Mouse (Mus musculus) hindbrain, embryonic 14.5 days (tissue): Measurements from ENCODE around the gene Fbn1. TPM values are rescaled to one million over a fixed set of nuclear protein-coding genes. Genes with fewer than 3 reads are reported as not detected.

Experiments used
- ATAC-seq: fragments of 200-750 bp; cut with Nextera tagmentation; 2 replicates; pipeline ENCODE4 v1.8.0; 2017; ENCODE audit warnings: moderate number of reproducible peaks, mild to moderate bottlenecking, moderate TSS enrichment, moderate library complexity; ENCODE audit not compliant: low FRiP score
- DNase-seq: peaks from one replicate; pipeline ENCODE4 v3.0.0-alpha.2; 2015; ENCODE audit warnings: low spot score
- H3K27ac ChIP-seq: fragments of 300-500 bp; sonication (generic); 2 replicates; pipeline ENCODE4 v1.5.1; 2014; ENCODE audit warnings: mild to moderate bottlenecking, moderate library complexity
- H3K27me3 ChIP-seq: fragments of 300-500 bp; sonication (generic); 2 replicates; pipeline ENCODE4 v1.6.1; 2014; ENCODE audit warnings: mild to moderate bottlenecking, low read length, mixed read lengths; ENCODE audit not compliant: control insufficient read depth, insufficient read depth
- H3K36me3 ChIP-seq: fragments of 300-500 bp; sonication (generic); replicated peaks from 2 replicates; pipeline ENCODE4 v1.6.1; 2014; ENCODE audit not compliant: control insufficient read depth, insufficient read depth
- H3K4me1 ChIP-seq: fragments of 300-500 bp; sonication (generic); replicated peaks from 2 replicates; pipeline ENCODE4 v1.6.1; 2014; ENCODE audit warnings: antibody characterized with exemption, low read length, mixed read lengths; ENCODE audit not compliant: control insufficient read depth, insufficient read depth
- H3K4me2 ChIP-seq: fragments of 300-500 bp; sonication (generic); replicated peaks from 2 replicates; pipeline ENCODE4 v1.6.1; 2014; ENCODE audit warnings: mild to moderate bottlenecking, moderate library complexity
- H3K4me3 ChIP-seq: fragments of 300-500 bp; sonication (generic); replicated peaks from 2 replicates; pipeline ENCODE4 v1.5.1; 2014; ENCODE audit warnings: mild to moderate bottlenecking, low read length
- H3K9ac ChIP-seq: fragments of 300-500 bp; sonication (generic); 2 replicates; pipeline ENCODE4 v1.6.1; 2014
- H3K9me3 ChIP-seq: fragments of 300-500 bp; sonication (generic); 2 replicates; pipeline ENCODE4 v1.6.1; 2016; ENCODE audit warnings: low read length; ENCODE audit not compliant: control insufficient read depth
- WGBS: fragments of 180-500 bp; shearing (Covaris S2); extraction: QIAGEN DNeasy Blood & Tissue Kit; methylation state at CpG from one replicate; pipeline ENCODE4 v1.1.7; 2014; 5-methylcytosine and 5-hydroxymethylcytosine counted together
- polyA plus RNA-seq: library from polyadenylated mRNA; unstranded; fragments of >200 nt; fragmentation: Nextera tagmentation; extraction: Ambion mirVana; gene quantifications from 2 replicates; pipeline ENCODE4 v1.2.1, GENCODE M21; 2014

Gene Fbn1
- polyA plus RNA-seq, 1 experiment from 2014 or later: 6.7 TPM

DNA sequence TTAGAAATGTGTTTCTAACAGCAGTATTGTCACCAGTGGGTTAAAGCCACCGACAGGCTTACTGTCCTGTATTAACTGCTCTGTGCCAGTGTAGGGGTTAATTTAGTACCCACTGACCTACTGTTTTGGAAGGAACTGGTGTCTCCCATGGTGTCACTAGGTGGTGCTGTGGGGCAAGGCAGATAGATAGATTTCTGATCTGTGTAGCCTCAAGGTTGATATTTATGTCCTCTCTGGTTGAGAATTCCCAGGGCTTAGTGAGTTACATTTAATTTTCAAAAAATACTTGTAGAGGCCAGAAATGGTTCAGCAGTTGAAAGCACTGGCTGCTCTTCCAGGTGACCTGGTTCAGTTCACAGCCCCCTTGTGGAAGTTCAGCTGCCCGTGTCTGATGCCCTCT is 255.5 kb downstream of the Fbn1 start:
- Histone ChIP-seq H3K4me1 (peaks cover 7% of the 10 kb centered on the region), H3K4me3 (no peak overlapping the region), H3K27ac (no peak overlapping the region), H3K36me3 (peaks cover 24% of the 10 kb centered on the region), H3K9ac (no peak overlapping the region), H3K27me3 (no peaks in the 10 kb centered on the region), H3K4me2 (no peak overlapping the region), H3K9me3 (peaks cover 12% of the 10 kb centered on the region; the same call in 1 of the 2 replicates)
- 75% methylated on average over 2 of the region's 2 CpGs for WGBS
- DNase-seq (peak; percentile 45), ATAC-seq (no peak)

DNA sequence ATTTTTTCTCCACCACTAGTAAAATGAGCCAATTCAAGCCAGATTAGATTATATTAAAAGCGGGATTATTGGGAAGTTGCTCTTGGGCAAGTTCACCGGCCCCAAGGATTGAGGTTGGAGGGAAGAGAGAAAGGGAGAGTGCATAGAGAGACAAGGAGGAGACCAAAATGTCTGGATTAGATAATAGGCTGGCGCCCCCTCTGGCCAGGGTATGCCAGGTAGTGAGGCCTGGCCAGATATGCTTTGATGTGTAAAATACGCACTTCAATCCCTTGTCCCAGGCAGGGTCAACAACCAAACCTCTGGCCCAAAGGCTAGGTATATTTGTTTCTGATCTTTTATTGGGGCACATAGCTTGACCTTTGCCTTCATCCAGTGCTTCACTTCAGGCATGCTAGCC is 256.0 kb downstream of the Fbn1 start:
- H3K4me2 ChIP-seq: no peak overlapping the region
- peaks cover 20% of the 10 kb centered on the region for H3K36me3 ChIP-seq
- DNase-seq (no peak), ATAC-seq (no peak)
- 89% methylated on average over 4 of the region's 4 CpGs for WGBS
- no peak overlapping the region for H3K27ac ChIP-seq
- H3K27me3 ChIP-seq: no peaks in the 10 kb centered on the region
- H3K9ac ChIP-seq: no peak overlapping the region
- no peak overlapping the region for H3K4me3 ChIP-seq
- H3K9me3 ChIP-seq: peaks cover 12% of the 10 kb centered on the region; the same call in 1 of the 2 replicates
- H3K4me1 ChIP-seq: peaks cover 7% of the 10 kb centered on the region

Other genes with a start within 250 kb of the Fbn1 start
- not detected in 2 replicates for gene Gm9913, start 2.9 kb downstream of the Fbn1 start, polyA plus RNA-seq
- 2.8 and 3.2 TPM in 2 replicates for gene Cep152, start 117.1 kb upstream of the Fbn1 start, polyA plus RNA-seq
- 552 and 600 TPM in 2 replicates for gene Eid1, start 165.1 kb upstream of the Fbn1 start, polyA plus RNA-seq
- 3.3 and 3.8 TPM in 2 replicates for gene Shc4, start 216.2 kb upstream of the Fbn1 start, polyA plus RNA-seq